Mouse (Mus musculus) cerebellum, postnatal 10 days (tissue): ENCODE measurements around the gene Rps6ka4.

Experiments used
- DNase-seq, 2 experiments: peaks; one replicate each; pipeline ENCODE4 v3.0.0; 2021; ENCODE audit warnings: mixed read lengths in 2 of 2

The Rps6ka4 gene

GRCm38 (mm10) chr19:6849506-6850068, 9.2 kb upstream of the Rps6ka4 start:
- peak; percentile 48 to 57 for DNase-seq

GRCm38 (mm10) chr19:6847841-6848517, 7.5 kb upstream of the Rps6ka4 start:
- DNase-seq: peak; percentile 54 to 61

- no peak for DNase-seq
Observed at GRCm38 (mm10) chr19:6846050-6846449, 5.6 kb upstream of the Rps6ka4 start.

- no peak for DNase-seq
Observed at GRCm38 (mm10) chr19:6842353-6842752, 1.9 kb upstream of the Rps6ka4 start.

- DNase-seq: no peak
Observed at GRCm38 (mm10) chr19:6841292-6841597, 809 bp upstream of the Rps6ka4 start.

GRCm38 (mm10) chr19:6839615-6840474, 591 bp downstream of the Rps6ka4 start:
- peak; percentile 68 to 69 for DNase-seq

GRCm38 (mm10) chr19:6832363-6832762, 8.1 kb downstream of the Rps6ka4 start:
- DNase-seq: no peak

- peak in 1 of 2 experiments; percentile 37 for DNase-seq
Observed at GRCm38 (mm10) chr19:6831331-6831730, 9.1 kb downstream of the Rps6ka4 start.

GRCm38 (mm10) chr19:6830556-6831316, 9.7 kb downstream of the Rps6ka4 start:
- DNase-seq: peak; percentile 39 to 53

GRCm38 (mm10) chr19:6829870-6830555, 10.4 kb downstream of the Rps6ka4 start:
- peak; percentile 42 to 54 for DNase-seq

- DNase-seq: peak in 1 of 2 experiments; percentile 36
Observed at GRCm38 (mm10) chr19:6829069-6829468, 11.4 kb downstream of the Rps6ka4 start.

- DNase-seq: no peak
Observed at GRCm38 (mm10) chr19:6826601-6827000, 13.8 kb downstream of the Rps6ka4 start.

GRCm38 (mm10) chr19:6825384-6825783, 15.1 kb downstream of the Rps6ka4 start:
- DNase-seq: no peak

GRCm38 (mm10) chr19:6820538-6821195, 19.8 kb downstream of the Rps6ka4 start:
- DNase-seq: no peak

GRCm38 (mm10) chr19:6819143-6819827, 21.2 kb downstream of the Rps6ka4 start:
- no peak for DNase-seq

- DNase-seq: no peak
Observed at GRCm38 (mm10) chr19:6814958-6815357, 25.5 kb downstream of the Rps6ka4 start.

GRCm38 (mm10) chr19:6814366-6814765, 26.1 kb downstream of the Rps6ka4 start:
- peak; percentile 27 to 43 for DNase-seq
